Mouse (Mus musculus): ENCODE measurements at regions not wholly inside any gene's neighbourhood (a gene's known extent, or its start where the extent isn't known, plus 50 kb on each side); places are given as distances from the start of the nearest gene placed in this dataset.

DNA sequence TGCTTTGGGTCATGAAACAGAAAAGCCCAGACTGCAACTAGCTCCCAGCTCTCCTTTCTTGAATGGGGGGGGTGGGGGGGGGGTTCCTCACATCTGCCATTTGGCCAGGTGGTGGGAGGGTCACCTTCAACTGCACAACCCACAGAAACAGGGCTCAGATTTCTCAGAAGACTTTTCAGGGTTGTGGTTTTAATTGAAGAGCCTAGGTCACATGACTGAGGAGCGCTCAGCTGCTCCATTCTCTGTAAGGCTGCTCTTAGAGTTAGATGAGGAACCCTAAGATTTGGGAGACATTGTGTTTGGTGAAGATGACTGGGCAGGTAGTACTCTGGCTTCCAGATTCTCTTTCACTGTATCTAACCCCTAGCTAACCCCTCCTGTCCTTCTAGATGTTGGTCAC lies 225.8 kb upstream of the Vstm2b start:
- no peak for DNase-seq

DNA sequence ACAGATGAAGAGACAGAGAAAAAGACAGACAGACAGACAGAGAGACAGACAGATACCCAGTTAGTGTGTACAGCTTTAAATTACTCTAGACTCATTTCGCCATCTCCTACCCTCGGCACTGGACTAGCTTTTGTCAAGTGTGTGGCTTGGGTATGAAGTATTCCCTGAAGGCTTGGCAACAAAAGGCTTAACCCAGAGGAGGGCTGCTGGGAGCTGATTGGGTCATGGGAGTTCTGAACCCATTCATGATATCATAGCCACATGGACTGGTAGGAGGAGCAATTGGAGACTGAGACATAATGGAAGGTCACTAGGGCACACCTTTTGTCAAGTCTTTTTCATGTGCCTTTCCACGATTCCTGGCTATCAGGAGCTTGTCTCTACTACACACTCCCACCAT lies 223.7 kb upstream of the Vstm2b start:
- no peak for DNase-seq

DNA sequence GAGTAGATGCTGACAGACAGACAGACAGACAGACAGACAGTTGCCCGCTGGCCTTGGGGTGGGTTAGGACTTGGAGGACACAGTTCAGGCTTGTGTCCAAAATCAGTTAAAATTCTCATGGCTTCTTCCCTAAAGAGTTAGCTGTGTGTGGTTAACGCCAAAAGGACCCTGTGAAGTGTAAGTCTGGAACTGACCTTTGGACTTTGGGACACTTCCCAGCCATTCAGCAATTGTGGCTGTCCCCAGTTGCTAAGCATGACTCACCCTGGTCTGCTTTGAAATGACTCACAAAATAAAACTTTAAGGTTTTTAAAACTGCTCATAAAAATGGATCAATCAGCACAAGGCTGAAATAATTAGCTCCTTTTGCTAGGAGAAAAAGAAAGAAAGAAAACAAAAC lies 220.5 kb upstream of the Vstm2b start:
- peak; percentile 67 for DNase-seq

DNA sequence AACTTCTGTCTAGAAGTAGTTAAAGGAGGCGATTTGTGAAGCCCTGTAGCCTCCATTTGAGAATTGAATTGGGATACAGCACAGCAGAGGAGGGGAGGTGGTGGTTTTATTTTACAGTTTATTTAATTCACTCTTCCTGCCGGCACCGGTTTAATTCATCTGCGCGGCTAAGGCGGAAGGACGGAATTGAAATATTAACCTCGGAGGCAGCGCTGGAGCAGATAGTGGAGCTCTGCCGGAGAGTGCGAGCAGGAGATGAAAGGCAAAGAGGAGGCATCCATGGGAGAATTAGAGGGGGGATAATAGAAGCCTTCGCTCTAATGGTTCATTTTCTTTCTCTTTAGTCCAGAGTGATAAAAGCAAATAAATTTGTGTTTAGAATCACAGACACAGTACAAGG lies 217.6 kb upstream of the Vstm2b start:
- no peak for DNase-seq

DNA sequence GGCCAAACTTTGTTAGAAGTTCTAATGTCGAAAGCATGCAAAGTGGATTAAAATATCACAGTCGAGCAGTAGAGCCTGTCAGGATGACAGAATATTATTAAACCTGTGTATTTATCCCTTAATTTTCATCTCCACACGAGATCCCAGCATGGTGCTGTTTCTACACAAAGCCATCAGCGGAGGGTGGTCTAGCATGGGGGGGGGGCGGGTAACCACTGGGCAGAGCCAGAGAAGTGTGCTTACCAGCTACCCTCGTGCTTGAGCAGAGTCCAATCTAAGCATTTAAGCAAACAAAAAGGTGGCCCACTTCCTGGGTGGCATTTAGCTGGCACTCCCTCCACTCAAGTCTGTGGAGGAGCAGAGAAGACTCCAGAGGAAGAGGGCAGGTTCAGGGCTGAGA lies 217.1 kb upstream of the Vstm2b start:
- no peak for DNase-seq

DNA sequence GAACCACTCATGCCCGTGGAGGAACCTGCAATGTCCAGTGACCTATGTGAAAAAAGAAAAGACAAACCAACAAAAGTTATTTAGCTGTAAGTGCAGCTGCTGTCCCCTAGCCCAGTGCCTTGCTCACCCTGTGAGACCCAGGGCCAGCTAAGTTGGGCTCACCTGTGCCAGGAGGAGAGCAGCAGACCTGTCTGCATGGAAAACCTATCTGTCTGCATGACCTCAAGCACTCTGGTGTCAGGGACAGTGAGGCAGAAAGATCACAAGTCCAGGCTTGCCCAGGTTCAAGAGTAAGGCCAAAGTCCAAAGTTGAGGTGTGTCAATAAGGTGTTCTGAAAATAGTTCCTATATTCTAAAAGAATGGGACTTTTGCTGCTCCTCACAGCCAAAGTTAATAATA lies 215.0 kb upstream of the Vstm2b start:
- DNase-seq = no peak

DNA sequence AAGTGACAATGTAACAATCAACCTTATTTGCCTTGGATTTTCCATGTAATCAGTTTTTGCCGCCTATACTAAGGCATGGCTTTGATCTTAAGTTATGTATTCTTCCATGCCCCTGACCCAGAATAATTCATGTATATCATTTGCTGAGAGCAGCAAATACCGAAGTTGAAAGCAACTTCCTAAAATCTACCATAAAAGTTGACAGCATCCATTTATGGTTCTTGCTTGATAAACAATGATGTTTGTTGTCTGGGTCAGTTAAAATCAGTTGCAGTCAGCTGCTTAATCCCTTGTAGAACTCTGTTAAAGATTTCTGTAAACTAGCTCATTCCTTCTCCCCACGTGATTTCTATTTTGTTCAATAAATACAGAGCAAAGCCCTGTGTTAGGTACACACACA lies 214.5 kb upstream of the Vstm2b start:
- no peak for DNase-seq

DNA sequence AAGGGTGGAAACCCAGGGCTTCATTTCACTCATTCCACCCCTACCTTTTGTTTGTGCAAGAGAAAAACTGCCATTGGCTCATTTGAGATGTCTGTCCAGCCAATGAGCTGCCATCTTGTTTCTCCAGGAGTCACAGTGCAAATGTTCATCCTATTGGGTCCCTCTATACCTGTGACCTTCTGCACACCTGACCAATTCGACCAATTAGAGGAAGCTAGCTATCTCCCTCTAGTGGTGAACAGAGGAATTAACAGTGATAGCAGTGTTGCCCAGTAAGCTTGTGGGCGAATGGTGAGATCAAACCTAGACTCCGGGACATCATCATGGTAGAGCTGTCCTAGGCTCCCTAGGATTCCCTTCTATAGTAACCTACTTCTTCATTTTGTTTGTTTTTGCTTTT lies 211.1 kb upstream of the Vstm2b start:
- DNase-seq = no peak

DNA sequence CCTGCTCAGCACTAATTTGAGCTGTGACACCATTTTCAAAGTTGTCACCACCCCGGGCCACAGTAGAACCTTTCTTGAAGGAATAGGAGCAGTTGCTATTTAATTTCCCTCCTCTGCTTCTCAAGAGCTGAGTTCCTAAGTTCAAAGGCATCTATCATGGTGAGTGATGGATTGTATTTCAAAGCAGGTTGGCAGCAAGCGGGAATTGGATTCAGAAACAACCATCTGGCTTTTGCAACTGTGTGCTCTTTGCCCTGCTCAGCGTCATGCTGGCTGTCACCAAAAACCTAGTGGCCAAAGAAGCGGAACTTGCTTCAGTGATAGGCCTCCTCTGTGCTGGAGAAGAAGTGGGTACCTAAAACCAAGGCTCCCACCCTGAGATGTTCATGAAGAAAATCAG lies 209.6 kb upstream of the Vstm2b start:
- no peak for DNase-seq

DNA sequence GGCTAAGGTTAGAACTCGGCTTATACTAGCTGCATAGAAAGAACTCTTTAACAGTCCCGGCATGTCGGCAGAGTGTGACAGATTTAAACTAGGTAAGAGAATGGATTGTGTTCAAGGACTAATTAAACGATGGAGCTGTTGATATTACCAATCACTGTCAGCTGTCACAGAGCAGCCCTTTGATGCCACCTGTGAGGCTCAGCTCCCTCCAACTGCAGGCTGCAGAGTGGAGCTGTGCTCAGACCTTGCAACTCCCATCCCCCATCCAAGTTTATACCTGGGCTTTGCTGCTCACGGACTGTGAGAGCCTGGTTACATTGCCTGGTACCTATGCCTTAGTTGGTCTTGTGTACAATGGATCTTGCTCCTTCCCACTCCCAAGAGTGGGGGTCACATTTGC lies 204.4 kb upstream of the Vstm2b start:
- no peak for DNase-seq

DNA sequence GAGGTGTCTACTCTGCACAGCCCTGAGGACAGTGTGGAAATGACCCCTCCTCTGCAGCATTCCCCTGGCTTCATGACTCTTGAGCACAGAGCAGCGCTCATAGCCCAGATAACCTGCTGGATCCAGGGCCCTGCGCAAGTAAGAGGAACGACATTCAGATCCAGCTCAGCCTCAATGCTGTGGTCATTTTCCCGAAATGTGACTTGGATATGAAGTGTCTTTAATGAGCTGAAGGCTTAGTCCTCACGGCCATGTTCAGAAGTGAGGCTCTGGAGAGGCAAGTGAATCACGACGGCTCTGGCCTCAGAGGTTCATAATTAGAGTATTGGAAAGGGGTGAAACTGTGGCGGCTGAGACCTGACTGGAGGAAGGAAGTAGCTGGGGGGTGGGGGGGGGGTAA lies 200.6 kb upstream of the Vstm2b start:
- DNase-seq = no peak

DNA sequence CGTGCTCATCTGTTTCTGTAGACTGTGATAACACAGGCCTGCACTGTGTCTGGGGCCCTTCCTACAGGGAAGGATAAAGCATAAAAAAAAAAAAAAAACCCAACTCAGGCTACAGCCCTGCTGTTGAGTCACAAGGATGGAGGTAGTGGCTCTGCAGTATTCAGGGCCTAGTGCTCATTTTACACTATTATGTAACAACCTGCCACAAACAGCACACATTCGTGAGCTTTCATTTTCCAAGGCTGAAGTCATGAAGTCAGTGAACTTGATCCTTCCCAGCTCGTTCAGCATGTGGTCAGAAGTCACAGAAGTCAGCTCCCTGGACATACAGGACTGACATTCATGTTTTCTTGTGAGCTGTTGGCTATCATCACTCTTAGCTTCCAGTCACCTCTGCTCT lies 199.8 kb upstream of the Vstm2b start:
- DNase-seq = no peak

DNA sequence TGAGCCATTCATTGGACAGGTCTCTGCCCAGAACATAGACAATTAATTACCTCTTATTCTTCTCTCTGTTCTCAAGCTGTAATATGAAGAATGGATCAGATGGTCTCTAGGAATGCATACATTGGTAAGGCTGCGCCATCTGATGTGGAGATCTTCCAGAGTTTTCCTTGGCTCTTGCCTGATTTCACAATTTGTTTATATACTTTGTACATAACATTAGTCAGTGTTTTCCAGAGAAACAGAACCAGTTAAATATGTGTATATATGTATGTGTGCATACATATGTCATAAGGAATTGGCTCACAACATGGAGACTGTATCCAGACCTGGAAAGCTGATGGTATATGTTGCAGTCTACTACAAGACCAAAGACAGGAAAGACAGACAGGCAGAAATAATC lies 198.5 kb upstream of the Vstm2b start:
- DNase-seq = no peak

DNA sequence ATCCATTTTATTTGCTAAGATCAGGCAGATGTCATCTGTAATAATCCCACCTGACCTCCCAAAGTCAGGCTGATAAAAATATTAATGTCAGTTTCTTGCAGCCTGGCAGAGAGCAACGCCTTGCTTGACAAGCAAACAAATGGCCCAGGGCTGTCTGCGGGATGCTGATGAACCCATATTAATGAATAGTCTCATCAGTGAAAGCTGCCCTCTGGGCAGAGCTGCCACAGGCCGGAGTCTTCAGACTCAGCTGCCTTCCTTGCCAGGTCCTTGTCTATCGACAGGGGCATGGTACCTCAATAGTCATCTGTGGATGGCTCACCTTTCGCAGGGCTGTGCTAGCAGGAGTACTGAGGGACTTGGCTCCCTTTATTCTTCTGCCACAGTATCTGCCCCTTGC lies 197.5 kb upstream of the Vstm2b start:
- DNase-seq = no peak

DNA sequence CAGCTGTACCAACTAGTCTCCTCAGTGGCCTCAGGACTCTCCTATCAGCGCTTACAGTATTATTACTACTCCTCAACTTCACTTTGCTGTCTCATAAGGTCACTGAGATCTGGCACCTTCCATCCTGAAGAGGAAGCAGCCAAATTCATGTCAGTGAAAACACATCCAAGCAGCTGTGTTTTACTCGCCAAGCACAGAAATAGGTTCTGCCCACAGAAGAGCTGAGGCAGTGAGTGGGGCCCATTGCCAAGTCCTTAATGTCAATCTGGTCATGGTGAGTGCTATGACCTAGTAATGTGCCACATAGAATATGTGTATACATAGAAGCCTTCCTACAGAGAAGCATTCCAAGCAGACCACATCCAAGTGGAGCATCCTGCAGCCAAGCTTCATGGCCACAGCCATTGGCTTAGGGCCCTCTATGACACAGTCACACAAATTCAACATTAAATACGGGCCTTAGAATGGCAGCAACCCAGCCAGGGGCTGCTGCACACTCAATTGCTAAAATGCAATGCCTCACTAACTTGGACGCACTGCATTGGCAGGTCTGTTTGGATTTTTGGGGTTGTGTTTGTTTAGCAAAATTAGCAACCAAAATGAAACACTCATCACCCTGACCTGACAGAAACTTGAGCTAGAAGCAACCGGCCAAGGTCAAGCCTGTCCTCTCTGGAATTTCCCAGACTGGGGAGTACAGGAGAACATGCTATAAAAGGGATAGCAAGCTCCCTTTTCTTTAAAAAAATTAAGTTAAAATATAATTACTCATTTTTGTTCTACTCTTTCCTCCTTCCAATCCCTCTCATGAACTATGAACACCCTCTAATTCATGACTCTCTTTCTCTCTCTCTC lies 195.7 kb upstream of the Vstm2b start:
- DNase-seq = peak; percentile 47

DNA sequence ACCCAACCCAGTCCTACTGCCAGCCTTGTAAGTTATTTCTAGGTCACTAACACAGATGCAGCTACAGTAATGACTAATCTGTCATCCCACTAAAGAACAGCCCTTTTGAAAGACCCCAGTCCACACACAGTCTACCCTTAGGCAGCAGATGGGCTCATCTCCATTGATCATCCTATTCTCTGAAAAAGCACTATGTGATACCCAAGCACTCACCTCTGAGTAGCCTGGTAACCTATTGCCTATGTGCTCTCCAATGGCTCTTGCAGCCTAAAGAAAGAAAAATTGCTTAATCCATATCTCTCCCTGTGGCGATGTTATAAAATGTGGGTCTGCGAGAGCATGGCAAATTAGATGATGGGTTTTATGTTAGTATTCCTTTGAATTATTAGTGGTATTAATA lies 189.9 kb upstream of the Vstm2b start:
- no peak for DNase-seq

DNA sequence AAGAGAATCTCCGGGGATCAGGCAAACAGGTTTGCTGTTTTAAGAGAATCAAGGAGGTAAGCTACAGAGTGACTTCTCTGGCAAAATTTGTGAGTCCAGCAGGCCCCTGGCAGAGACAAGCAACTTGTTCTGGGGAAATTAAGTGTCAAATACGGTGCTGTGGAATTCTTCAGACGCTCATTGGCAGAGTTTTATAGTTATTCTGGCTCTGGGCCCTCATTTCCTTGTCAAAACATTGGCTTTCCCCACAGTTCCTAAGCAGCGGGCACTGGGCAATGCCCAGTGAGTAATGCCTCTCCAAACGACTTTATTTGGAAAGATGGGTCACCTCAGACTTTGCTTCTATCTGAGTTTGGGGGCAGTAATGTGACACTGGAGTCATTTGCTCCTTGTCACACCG lies 180.1 kb upstream of the Vstm2b start:
- peak; percentile 2 for DNase-seq

DNA sequence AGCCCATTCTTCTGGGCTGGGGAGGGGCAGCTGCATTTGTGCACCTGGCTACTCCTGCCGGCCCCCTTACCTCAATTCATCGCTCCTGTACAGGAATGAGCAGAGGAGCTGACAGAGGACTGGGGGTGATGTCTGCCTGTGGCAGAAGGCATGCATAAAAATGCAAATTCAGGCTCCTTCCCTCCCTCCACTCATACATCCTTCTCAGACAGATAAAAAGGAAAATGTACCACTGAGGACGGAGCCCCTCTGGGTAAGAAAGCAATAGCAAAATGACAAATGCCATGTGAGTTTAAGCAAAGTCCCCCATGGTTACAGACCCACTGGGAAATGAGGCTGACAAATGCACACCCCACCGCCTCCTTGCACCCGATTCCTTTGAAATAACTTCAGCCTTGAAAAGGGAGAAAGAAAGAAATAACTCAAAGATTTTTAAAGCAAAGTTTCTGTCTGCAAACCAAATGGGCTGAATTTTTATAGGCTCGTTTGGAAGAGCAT lies 161.1 kb upstream of the Vstm2b start:
- no peak for DNase-seq

DNA sequence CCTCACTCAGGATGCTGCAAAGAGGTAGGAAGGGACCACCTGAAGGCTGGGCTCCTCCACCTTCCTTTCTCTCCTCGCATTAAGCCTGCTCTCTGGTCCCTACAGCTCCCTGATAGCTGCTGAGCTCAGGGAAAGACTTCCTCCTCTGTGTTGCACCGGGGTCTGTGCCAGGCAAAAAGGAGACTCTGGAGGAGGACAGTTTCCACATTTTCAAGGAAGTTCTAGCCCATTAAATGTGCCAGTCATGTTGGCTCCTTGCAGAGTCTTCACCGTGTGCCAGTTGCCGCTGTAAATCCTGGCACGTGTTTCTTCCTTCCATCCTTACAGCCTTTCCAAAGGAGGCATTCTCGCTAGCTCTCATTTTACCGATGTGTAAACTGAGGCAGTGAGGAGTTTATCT lies 160.6 kb upstream of the Vstm2b start:
- DNase-seq = no peak

DNA sequence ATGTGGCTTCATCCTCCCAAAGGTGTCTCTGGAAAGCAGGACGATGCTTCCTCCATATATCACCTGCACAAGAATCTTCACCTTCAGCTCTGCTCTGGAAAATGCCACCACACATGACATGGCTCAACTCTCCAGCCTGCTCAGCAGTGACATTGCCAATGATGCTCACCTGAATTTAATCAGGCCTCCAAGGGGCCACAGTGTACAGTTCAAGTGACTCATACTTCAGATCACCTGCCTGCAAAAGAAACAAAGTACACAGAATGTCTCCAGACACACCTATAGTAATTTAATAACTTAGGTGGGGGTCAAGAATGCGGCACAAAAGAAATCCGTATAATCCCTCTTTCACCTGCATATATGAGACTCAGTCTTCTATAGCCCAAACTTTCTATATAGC lies 160.0 kb upstream of the Vstm2b start:
- DNase-seq = no peak

DNA sequence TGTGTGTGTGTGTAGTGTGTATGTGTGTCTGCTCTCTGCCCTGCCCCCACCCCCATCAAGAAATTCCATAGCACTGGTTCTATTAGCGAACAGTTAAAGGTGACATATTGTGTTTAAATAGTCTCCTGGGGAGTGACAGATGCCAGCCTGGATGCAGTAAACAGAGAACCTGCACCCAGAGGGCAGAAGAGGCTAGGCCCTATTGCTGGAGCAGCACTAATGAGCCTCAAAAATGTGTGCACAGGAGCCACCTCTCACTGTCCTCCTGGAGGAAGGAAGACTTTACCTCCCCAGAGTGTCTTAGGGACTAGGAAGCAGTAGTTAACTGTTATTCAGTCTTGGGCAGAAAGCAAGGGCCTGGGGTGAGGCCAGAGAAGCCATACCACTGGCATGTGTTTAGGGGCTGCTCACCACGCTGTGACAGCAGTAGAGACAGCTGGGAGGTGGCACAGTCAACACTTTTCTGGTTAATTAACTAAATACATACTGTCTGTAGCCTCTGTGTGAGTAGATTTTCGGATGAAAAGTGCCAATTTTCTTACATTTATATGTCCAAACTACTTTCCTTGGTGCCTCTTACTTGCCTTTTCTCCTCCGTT lies 155.5 kb upstream of the Vstm2b start:
- DNase-seq = no peak

DNA sequence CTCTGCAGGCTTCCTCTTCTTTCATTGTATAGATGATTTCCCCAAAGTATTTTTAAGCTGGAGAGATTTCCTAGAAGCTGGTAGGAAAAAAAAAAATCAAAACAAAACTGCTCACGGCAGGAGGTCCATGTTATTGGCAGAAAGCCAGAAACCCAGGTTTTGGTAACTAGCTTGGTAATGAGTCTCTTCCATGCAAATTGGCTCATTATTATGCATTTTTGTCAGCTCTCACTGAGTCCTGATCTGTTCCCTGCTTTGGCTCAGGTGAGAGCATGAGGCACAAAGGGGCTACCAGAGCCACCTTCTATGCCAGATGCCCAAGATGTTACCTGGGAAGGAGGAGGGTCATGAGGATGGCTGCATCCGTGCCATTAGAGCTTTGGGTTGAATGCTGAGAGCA lies 146.3 kb upstream of the Vstm2b start:
- no peak for DNase-seq

DNA sequence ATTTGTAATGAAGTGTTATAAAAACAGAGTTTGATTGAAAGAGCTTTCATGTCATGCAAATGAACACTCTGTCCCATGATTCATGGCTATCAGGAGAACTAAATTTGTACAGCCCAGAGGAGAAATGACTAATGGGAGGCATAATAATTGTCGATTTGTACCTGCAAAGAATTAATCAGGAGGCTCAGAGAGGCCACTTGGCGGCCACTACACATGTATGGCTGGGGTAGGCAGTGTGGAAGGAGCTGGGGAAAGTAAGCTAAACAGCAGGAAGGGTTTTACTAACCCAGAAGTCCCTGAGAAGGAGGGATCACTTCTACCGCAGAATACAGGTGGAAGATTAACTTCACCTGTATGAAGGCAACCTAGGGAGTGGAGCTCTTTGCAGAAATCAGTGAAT lies 145.9 kb upstream of the Vstm2b start:
- no peak for DNase-seq

DNA sequence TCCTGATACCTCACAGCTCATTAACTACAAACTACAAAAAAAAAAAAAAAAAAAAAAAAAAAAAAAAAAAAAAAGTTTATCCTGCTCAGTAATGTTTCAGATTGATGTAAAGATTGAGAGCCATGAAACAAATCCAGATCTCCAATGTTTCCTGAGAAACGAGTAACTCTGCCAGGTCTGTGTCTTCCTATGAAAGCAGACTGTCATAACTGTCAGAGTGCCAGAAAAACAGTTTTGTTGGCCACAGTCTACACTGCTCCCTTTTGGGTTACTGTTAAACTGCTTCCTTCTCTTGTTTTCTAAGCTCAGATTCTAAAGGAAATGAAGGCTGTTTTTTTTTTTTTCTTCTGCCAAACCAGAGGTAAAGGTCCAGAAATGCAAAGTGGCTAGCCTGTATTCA lies 144.6 kb upstream of the Vstm2b start:
- no peak for DNase-seq
